Mouse (Mus musculus) hindbrain, embryonic 11.5 days (tissue): ENCODE data around the gene Pcolce2. TPM values are rescaled to one million over a fixed set of nuclear protein-coding genes. Genes with fewer than 3 reads are reported as not detected.

Experiments used
- ATAC-seq: fragments of 200-750 bp; cut with Nextera tagmentation; 2 replicates; pipeline ENCODE4 v1.8.0; 2017; ENCODE audit warnings: mild to moderate bottlenecking, moderate TSS enrichment, moderate library complexity; ENCODE audit not compliant: low FRiP score
- DNase-seq: peaks from one replicate; pipeline ENCODE4 v3.0.0-alpha.2; 2015; ENCODE audit warnings: low spot score
- H3K27ac ChIP-seq: fragments of 300-500 bp; sonication (generic); 2 replicates; pipeline ENCODE4 v1.5.1; 2014; ENCODE audit warnings: mild to moderate bottlenecking, low read depth, low read length
- H3K27me3 ChIP-seq: fragments of 300-500 bp; sonication (generic); 2 replicates; pipeline ENCODE4 v1.6.1; 2014; ENCODE audit warnings: mild to moderate bottlenecking, low read length, moderate library complexity, mixed read lengths; ENCODE audit not compliant: control insufficient read depth, insufficient read depth
- H3K36me3 ChIP-seq: fragments of 300-500 bp; sonication (generic); 2 replicates; pipeline ENCODE4 v1.6.1; 2014; ENCODE audit warnings: mild to moderate bottlenecking, low read length, moderate library complexity, mixed read lengths; ENCODE audit not compliant: control insufficient read depth, insufficient read depth
- H3K4me1 ChIP-seq: fragments of 300-500 bp; sonication (generic); replicated peaks from 2 replicates; pipeline ENCODE4 v1.6.1; 2014; ENCODE audit warnings: low read length, mixed read lengths; ENCODE audit not compliant: control insufficient read depth, insufficient read depth
- H3K4me2 ChIP-seq: fragments of 300-500 bp; sonication (generic); replicated peaks from 2 replicates; pipeline ENCODE4 v1.6.1; 2014; ENCODE audit warnings: mild to moderate bottlenecking, low read depth, low read length
- H3K4me3 ChIP-seq: fragments of 300-500 bp; sonication (generic); 2 replicates; pipeline ENCODE4 v1.5.1; 2014; ENCODE audit warnings: low read depth, low read length
- H3K9ac ChIP-seq: fragments of 300-500 bp; sonication (generic); 2 replicates; pipeline ENCODE4 v1.6.1; 2014; ENCODE audit warnings: low read depth, low read length
- H3K9me3 ChIP-seq: fragments of 300-500 bp; sonication (generic); 2 replicates; pipeline ENCODE4 v1.6.1; 2016; ENCODE audit warnings: low read length; ENCODE audit not compliant: control insufficient read depth
- WGBS: fragments of 180-500 bp; shearing (Covaris S2); extraction: QIAGEN DNeasy Blood & Tissue Kit; methylation state at CpG from one replicate; pipeline ENCODE4 v1.1.7; 2014; 5-methylcytosine and 5-hydroxymethylcytosine counted together
- polyA plus RNA-seq: library from polyadenylated mRNA; unstranded; fragments of >200 nt; fragmentation: Nextera tagmentation; extraction: Ambion mirVana; gene quantifications from 2 replicates; pipeline ENCODE4 v1.2.1, GENCODE M21; 2014

Pcolce2 gene
- polyA plus RNA-seq, 1 experiment from 2014 or later, result 2.6 TPM

DNA sequence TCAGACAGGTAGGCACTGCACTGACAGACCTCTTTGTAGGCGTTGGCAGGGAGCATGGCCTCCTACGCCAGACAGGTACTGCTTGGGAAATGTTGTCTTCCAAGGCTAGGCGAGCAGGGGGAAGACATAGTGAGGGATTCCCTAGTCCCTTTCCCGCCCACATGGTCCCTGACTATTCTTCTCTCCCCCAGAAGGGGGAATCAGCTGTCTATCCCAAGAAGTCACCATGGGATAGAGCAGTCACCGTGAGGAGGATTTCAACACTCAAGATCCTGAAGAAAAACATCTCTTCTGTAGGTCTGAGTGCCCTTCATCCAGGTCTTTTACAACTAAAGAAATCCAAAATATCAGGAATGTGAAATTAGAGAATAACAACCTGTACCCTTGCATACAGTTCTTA lies 30.2 kb upstream of the Pcolce2 start:
- Histone ChIP-seq H3K9ac (no peak overlapping the region), H3K4me1 (no peaks in the 10 kb centered on the region), H3K27ac (no peak overlapping the region), H3K27me3 (no peaks in the 10 kb centered on the region), H3K4me3 (no peak overlapping the region), H3K9me3 (no peaks in the 10 kb centered on the region), H3K36me3 (no peaks in the 10 kb centered on the region), H3K4me2 (no peak overlapping the region)
- no peak for ATAC-seq
- 66% methylated on average over 5 of the region's 5 CpGs for WGBS
- DNase-seq, result no peak

- DNase-seq (no peak), ATAC-seq (no peak)
- Histone ChIP-seq H3K9me3 (no peaks in the 10 kb centered on the region), H3K4me3 (no peak overlapping the region), H3K9ac (no peak overlapping the region), H3K36me3 (no peaks in the 10 kb centered on the region), H3K4me1 (no peaks in the 10 kb centered on the region), H3K4me2 (no peak overlapping the region), H3K27ac (no peak overlapping the region), H3K27me3 (no peaks in the 10 kb centered on the region)
- WGBS, result 82% methylated on average over 8 of the region's 8 CpGs
Measured at GRCm38 (mm10) chr9:95612246-95612768, 25.1 kb upstream of the Pcolce2 start.

- H3K4me1 ChIP-seq, result no peaks in the 10 kb centered on the region
- no peak overlapping the region for H3K9ac ChIP-seq
- WGBS, result 16% methylated on average over 8 of the region's 9 CpGs
- 0 out of 2 replicates have a peak overlapping the region, but pooled peaks have one; percentile 5 for H3K4me2 ChIP-seq
- no peaks in the 10 kb centered on the region for H3K36me3 ChIP-seq
- H3K9me3 ChIP-seq, result no peaks in the 10 kb centered on the region
- no peak overlapping the region for H3K4me3 ChIP-seq
- peak; percentile 74 for ATAC-seq
- peak; percentile 51 for DNase-seq
- no peak overlapping the region for H3K27ac ChIP-seq
- no peaks in the 10 kb centered on the region for H3K27me3 ChIP-seq
Measured at GRCm38 (mm10) chr9:95613426-95614127, 23.8 kb upstream of the Pcolce2 start.

GRCm38 (mm10) chr9:95614861-95615615 lies 22.4 kb upstream of the Pcolce2 start:
- 84% methylated on average over 14 of the region's 14 CpGs for WGBS
- DNase-seq, result no peak
- no peaks in the 10 kb centered on the region for H3K36me3 ChIP-seq

GRCm38 (mm10) chr9:95615961-95616360 lies 21.4 kb upstream of the Pcolce2 start:
- Histone ChIP-seq H3K4me2 (no peak overlapping the region), H3K4me1 (no peaks in the 10 kb centered on the region)
- 84% methylated on average over 3 of the region's 3 CpGs for WGBS

More at GRCm38 (mm10) chr9:95614861-95615615, 22.4 kb upstream of the Pcolce2 start:
- Histone ChIP-seq H3K4me1 (no peaks in the 10 kb centered on the region), H3K27me3 (no peaks in the 10 kb centered on the region), H3K4me2 (no peak overlapping the region), H3K9ac (no peak overlapping the region), H3K4me3 (no peak overlapping the region), H3K9me3 (no peaks in the 10 kb centered on the region), H3K27ac (no peak overlapping the region)
- ATAC-seq, result no peak

GRCm38 (mm10) chr9:95618572-95618971 lies 18.8 kb upstream of the Pcolce2 start:
- no peaks in the 10 kb centered on the region for H3K27me3 ChIP-seq
- DNase-seq, result no peak
- no peak overlapping the region for H3K4me3 ChIP-seq
- H3K9ac ChIP-seq, result no peak overlapping the region
- ATAC-seq, result no peak
- no peaks in the 10 kb centered on the region for H3K9me3 ChIP-seq
- H3K36me3 ChIP-seq, result no peaks in the 10 kb centered on the region
- WGBS, result 91% methylated on average over 1 of the region's 1 CpGs
- H3K4me2 ChIP-seq, result no peak overlapping the region
- no peak overlapping the region for H3K27ac ChIP-seq
- H3K4me1 ChIP-seq, result no peaks in the 10 kb centered on the region

More at GRCm38 (mm10) chr9:95615961-95616360, 21.4 kb upstream of the Pcolce2 start:
- DNase-seq (no peak), ATAC-seq (no peak)
- Histone ChIP-seq H3K36me3 (no peaks in the 10 kb centered on the region), H3K9me3 (no peaks in the 10 kb centered on the region), H3K4me3 (no peak overlapping the region), H3K27me3 (no peaks in the 10 kb centered on the region), H3K27ac (no peak overlapping the region), H3K9ac (no peak overlapping the region)

- DNase-seq (no peak), ATAC-seq (no peak)
- WGBS, result 87% methylated on average over 3 of the region's 3 CpGs
- Histone ChIP-seq H3K4me2 (no peak overlapping the region), H3K27me3 (no peaks in the 10 kb centered on the region), H3K36me3 (no peaks in the 10 kb centered on the region), H3K4me3 (no peak overlapping the region), H3K9me3 (no peaks in the 10 kb centered on the region), H3K9ac (no peak overlapping the region), H3K4me1 (no peaks in the 10 kb centered on the region), H3K27ac (no peak overlapping the region)
Measured at GRCm38 (mm10) chr9:95624072-95624471, 13.3 kb upstream of the Pcolce2 start.

- ATAC-seq, result no peak
- no peaks in the 10 kb centered on the region for H3K9me3 ChIP-seq
- 81% methylated on average over 6 of the region's 6 CpGs for WGBS
Measured at GRCm38 (mm10) chr9:95628439-95628948, 8.9 kb upstream of the Pcolce2 start.

More at GRCm38 (mm10) chr9:95628439-95628948, 8.9 kb upstream of the Pcolce2 start:
- H3K27ac ChIP-seq, result no peak overlapping the region
- H3K36me3 ChIP-seq, result no peaks in the 10 kb centered on the region
- no peak overlapping the region for H3K4me2 ChIP-seq
- H3K4me1 ChIP-seq, result no peaks in the 10 kb centered on the region
- DNase-seq, result no peak
- H3K9ac ChIP-seq, result no peak overlapping the region
- no peak overlapping the region for H3K4me3 ChIP-seq
- H3K27me3 ChIP-seq, result no peaks in the 10 kb centered on the region
